ENCODE assay signal across 9 mouse cellular contexts in the genomic region with DNA sequence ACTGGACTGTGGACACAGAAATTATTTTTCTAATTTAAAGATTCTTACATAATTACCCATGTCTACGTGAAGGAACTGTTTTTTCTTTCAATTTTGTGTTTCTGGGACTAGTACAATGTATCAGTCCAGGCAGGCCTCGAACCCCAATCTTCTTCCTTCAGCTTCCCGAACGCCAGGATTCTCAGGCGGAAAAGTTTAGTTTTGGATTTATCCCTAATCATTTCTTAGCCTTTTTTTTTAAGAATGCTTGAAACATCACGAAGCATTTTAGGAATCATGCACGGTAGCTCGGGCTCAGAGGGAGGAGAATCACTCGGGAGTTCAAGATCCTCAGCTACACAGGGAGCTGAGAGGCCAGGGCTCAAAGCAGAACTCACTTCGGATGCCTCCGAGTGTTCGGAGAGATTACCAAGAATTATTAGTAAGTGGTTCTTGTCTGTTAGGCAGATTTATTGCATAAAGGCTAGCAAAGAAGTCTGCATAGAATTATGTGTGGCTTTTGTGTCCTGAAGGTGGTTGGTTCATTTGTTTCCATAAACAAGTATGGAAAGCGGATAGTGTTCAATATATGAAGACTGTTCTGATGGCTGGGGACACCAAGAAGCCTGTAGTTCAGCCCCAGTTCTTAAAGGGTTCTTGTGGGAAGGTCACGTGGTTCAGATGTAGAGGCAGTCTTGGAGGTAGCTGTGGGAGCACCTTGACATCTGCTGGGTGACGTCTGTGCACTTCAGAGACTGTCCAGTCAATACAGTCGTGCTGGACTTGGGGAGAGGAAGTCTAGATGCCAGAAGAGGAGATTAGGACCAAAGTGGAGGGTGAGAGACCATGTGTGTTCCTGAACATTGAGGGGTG. TPM values are rescaled to one million over a fixed set of nuclear protein-coding genes. Genes with fewer than 3 reads are reported as not detected.
DNase-seq lines count a peak whose midpoint lies in the region; ATAC-seq and TF ChIP-seq lines count a peak whose summit lies in the region.
"Had no signal": no experiment of that assay in that cellular context is flagged by ENCODE, and none has a peak within 500 bp of the region (broad histone marks: within the 10 kb centered on the region; RNA-seq: fewer than 3 reads in every experiment).

No protein-coding gene starts in this region.

- H3K36me3 ChIP-seq in kidney, embryonic 14.5 days (ENCODE audit: control insufficient read depth, insufficient read depth, low read length) = no peaks in the 10 kb centered on the region
- H3K36me3 ChIP-seq in hindbrain, embryonic 14.5 days (replicated peaks; ENCODE audit: control insufficient read depth, insufficient read depth) = no peaks in the 10 kb centered on the region
- H3K36me3 ChIP-seq in midbrain, embryonic 16.5 days (ENCODE audit: control insufficient read depth, insufficient read depth, low read length) = no peaks in the 10 kb centered on the region

- H3K4me1 ChIP-seq in kidney, embryonic 14.5 days (ENCODE audit: control insufficient read depth, insufficient read depth, low read length) = no peaks in the 10 kb centered on the region
- H3K4me1 ChIP-seq in bone marrow macrophage, adult 2 months (ENCODE audit: control insufficient read depth, insufficient read depth, low read length) = peaks cover 22% of the 10 kb centered on the region
- no peaks in the 10 kb centered on the region; the same call in 1 of the 2 replicates for H3K4me1 ChIP-seq in hindbrain, embryonic 14.5 days (replicated peaks; ENCODE audit: control insufficient read depth, insufficient read depth, low read length)
- H3K4me1 ChIP-seq in midbrain, embryonic 16.5 days (ENCODE audit: control insufficient read depth, insufficient read depth, low read length) = peaks cover 2% of the 10 kb centered on the region; the same call in 1 of the 2 replicates

- no peak for TF ChIP-seq CTCF in bone marrow macrophage, adult 2 months (IDR thresholded peaks at IDR 0.05; ENCODE audit: low read depth, low read length)

- TF ChIP-seq POLR2A in bone marrow macrophage, adult 2 months (IDR thresholded peaks at IDR 0.05; ENCODE audit: borderline replicate concordance, low read depth, low read length) = no peak

- H3K9me3 ChIP-seq in kidney, embryonic 14.5 days (ENCODE audit: control insufficient read depth, low read length) = no peaks in the 10 kb centered on the region
- H3K9me3 ChIP-seq in hindbrain, embryonic 14.5 days (ENCODE audit: control insufficient read depth, low read length) = no peaks in the 10 kb centered on the region
- H3K9me3 ChIP-seq in midbrain, embryonic 16.5 days (replicated peaks; ENCODE audit: control insufficient read depth, low read length, poor library complexity, severe bottlenecking) = no peaks in the 10 kb centered on the region

- H3K27ac ChIP-seq in kidney, embryonic 14.5 days (ENCODE audit: low read depth, low read length) = peak overlapping the region; percentile 6; the same call in 1 of the 2 replicates
- H3K27ac ChIP-seq in bone marrow macrophage, adult 2 months (ENCODE audit: insufficient read depth, low read depth, low read length) = peak overlapping the region; percentile 78
- H3K27ac ChIP-seq in hindbrain, embryonic 14.5 days = peak overlapping the region; percentile 62; the same call in 1 of the 2 replicates
- peak overlapping the region; percentile 43; the same call in 1 of the 2 replicates for H3K27ac ChIP-seq in midbrain, embryonic 16.5 days (ENCODE audit: low read length)

- no peak for DNase-seq in kidney, adult 8-10 months
- no peak for DNase-seq in hindbrain, embryonic 14.5 days (ENCODE audit: low spot score)
- DNase-seq in layer of hippocampus, adult 11-12 months (ENCODE audit: low spot score) = no peak
- no peak for DNase-seq in natural killer cell, adult 2 months (ENCODE audit: low spot score in 2 of 2)

- H3K4me3 ChIP-seq in kidney, embryonic 14.5 days (ENCODE audit: low read length) = peak overlapping the region; percentile 33
- H3K4me3 ChIP-seq in bone marrow macrophage, adult 2 months (ENCODE audit: insufficient read depth, low read length) = peak overlapping the region; percentile 50
- H3K4me3 ChIP-seq in hindbrain, embryonic 14.5 days (replicated peaks; ENCODE audit: low read length) = peak overlapping the region; percentile 35
- H3K4me3 ChIP-seq in midbrain, embryonic 16.5 days (ENCODE audit: low read depth, low read length) = peak overlapping the region; percentile 41

- H3K4me2 ChIP-seq in kidney, embryonic 14.5 days (replicated peaks; ENCODE audit: low read depth, low read length) = peak overlapping the region; percentile 41
- peak overlapping the region; percentile 49 for H3K4me2 ChIP-seq in hindbrain, embryonic 14.5 days (replicated peaks)
- peak overlapping the region; percentile 49 for H3K4me2 ChIP-seq in midbrain, embryonic 16.5 days (ENCODE audit: low read length)

- no peak for ATAC-seq in kidney, embryonic 14.5 days (ENCODE audit: low FRiP score, low TSS enrichment)
- no peak for ATAC-seq in hindbrain, embryonic 14.5 days (ENCODE audit: low FRiP score)
- ATAC-seq in midbrain, embryonic 16.5 days = no peak
- no peak for ATAC-seq in megakaryocyte-erythroid progenitor cell, adult 5-6 weeks (replicated peaks; ENCODE audit: low FRiP score, low TSS enrichment, poor library complexity, severe bottlenecking)

- peak overlapping the region; percentile 42; the same call in 1 of the 2 replicates for H3K9ac ChIP-seq in kidney, embryonic 14.5 days (ENCODE audit: low read depth, low read length)
- peak overlapping the region; percentile 42 for H3K9ac ChIP-seq in hindbrain, embryonic 14.5 days
- H3K9ac ChIP-seq in midbrain, embryonic 16.5 days (ENCODE audit: low read depth, low read length) = peak overlapping the region; percentile 58; the same call in 1 of the 2 replicates

- no peaks in the 10 kb centered on the region for H3K27me3 ChIP-seq in kidney, embryonic 14.5 days (ENCODE audit: control insufficient read depth, insufficient read depth, low read length)
- no peaks in the 10 kb centered on the region for H3K27me3 ChIP-seq in hindbrain, embryonic 14.5 days (ENCODE audit: control insufficient read depth, insufficient read depth, low read length)
- H3K27me3 ChIP-seq in midbrain, embryonic 16.5 days (ENCODE audit: control insufficient read depth, insufficient read depth, low read depth, low read length) = no peaks in the 10 kb centered on the region

- 42% methylated on average over 16 of the region's 16 CpGs for WGBS in kidney, embryonic 14.5 days
- 43% methylated on average over 16 of the region's 16 CpGs for WGBS in hindbrain, embryonic 14.5 days
- WGBS in midbrain, embryonic 16.5 days = 48% methylated on average over 16 of the region's 16 CpGs

RNA-seq across cellular contexts. Expression of a gene that starts 9.7 kb away (rescaled TPM):
- polyA plus RNA-seq in kidney, embryonic 14.5 days (2014; fragmentation: Nextera tagmentation; extraction: Ambion mirVana) = 12.0 and 13.1 TPM in 2 replicates
- polyA plus RNA-seq in bone marrow macrophage, adult 2 months (2012; ENCODE audit: insufficient read depth, insufficient read length, missing spikeins) = 4.3 and 6.8 TPM in 2 replicates
- 13.0 and 14.0 TPM in 2 replicates for polyA plus RNA-seq in hindbrain, embryonic 14.5 days (2014; fragmentation: Nextera tagmentation; extraction: Ambion mirVana)
- polyA plus RNA-seq in midbrain, embryonic 16.5 days (2015; fragmentation: Nextera tagmentation; extraction: Ambion mirVana) = 16.9 and 18.7 TPM in 2 replicates
- 22.0 and 24.8 TPM in 2 replicates for total RNA-seq in megakaryocyte-erythroid progenitor cell, adult 5-6 weeks (2014; fragmentation: Nextera tagmentation)
- 4.0 and 12.6 TPM in 2 replicates for total RNA-seq in megakaryocyte-erythroid progenitor cell, adult 5-6 weeks (2017)

RNA-seq across cellular contexts. Expression of a gene that starts 11.7 kb away (rescaled TPM):
- 1.3 and 1.7 TPM in 2 replicates for polyA plus RNA-seq in kidney, embryonic 14.5 days (2014; fragmentation: Nextera tagmentation; extraction: Ambion mirVana)
- polyA plus RNA-seq in bone marrow macrophage, adult 2 months (2012; ENCODE audit: insufficient read depth, insufficient read length, missing spikeins) = not detected in 2 replicates
- polyA plus RNA-seq in hindbrain, embryonic 14.5 days (2014; fragmentation: Nextera tagmentation; extraction: Ambion mirVana) = 0.79 TPM in 1 of 2 replicates, not detected in the other
- 0.62 and 1.7 TPM in 2 replicates for polyA plus RNA-seq in midbrain, embryonic 16.5 days (2015; fragmentation: Nextera tagmentation; extraction: Ambion mirVana)
- not detected in 2 replicates for total RNA-seq in megakaryocyte-erythroid progenitor cell, adult 5-6 weeks (2014; fragmentation: Nextera tagmentation)
- not detected in 2 replicates for total RNA-seq in megakaryocyte-erythroid progenitor cell, adult 5-6 weeks (2017)
- total RNA-seq: adrenal gland, adult 18-20 months had no signal

RNA-seq across cellular contexts. Expression of a gene that starts 43.6 kb away (rescaled TPM):
- polyA plus RNA-seq in kidney, embryonic 14.5 days (2014; fragmentation: Nextera tagmentation; extraction: Ambion mirVana) = 21.5 and 23.2 TPM in 2 replicates
- 59.9 and 68.5 TPM in 2 replicates for polyA plus RNA-seq in bone marrow macrophage, adult 2 months (2012; ENCODE audit: insufficient read depth, insufficient read length, missing spikeins)
- 16.2 and 18.0 TPM in 2 replicates for polyA plus RNA-seq in hindbrain, embryonic 14.5 days (2014; fragmentation: Nextera tagmentation; extraction: Ambion mirVana)
- 9.3 and 10.7 TPM in 2 replicates for polyA plus RNA-seq in midbrain, embryonic 16.5 days (2015; fragmentation: Nextera tagmentation; extraction: Ambion mirVana)
- total RNA-seq in megakaryocyte-erythroid progenitor cell, adult 5-6 weeks (2014; fragmentation: Nextera tagmentation) = 6.0 and 7.7 TPM in 2 replicates
- total RNA-seq in megakaryocyte-erythroid progenitor cell, adult 5-6 weeks (2017) = 3.9 and 4.9 TPM in 2 replicates

Comparison
In these comparisons a context has a peak if more than half of its experiments do, and no peak if none do; other contexts are left out.
1. H3K27ac ChIP-seq: peak in every context shown above with its lines; median percentile 78 in bone marrow macrophage, adult 2 months; 62 in hindbrain, embryonic 14.5 days; 43 in midbrain, embryonic 16.5 days; 6 in kidney, embryonic 14.5 days.